Mouse (Mus musculus) CD4-positive, CD25-positive, alpha-beta regulatory T cell, adult 9 weeks (primary cell): ENCODE measurements around the gene Tpx2. TPM values are rescaled to one million over a fixed set of nuclear protein-coding genes. Genes with fewer than 3 reads are reported as not detected.

Experiments used
- polyA plus RNA-seq: library from polyadenylated mRNA; unstranded; fragments of 100-300 nt; shearing (Covaris generic); gene quantifications from one replicate; pipeline ENCODE4 v1.2.1, GENCODE M21; 2017

The Tpx2 gene
- polyA plus RNA-seq = 4.1 TPM

GRCm38 (mm10) chr2:152847815-152848302, at the start of gene Tpx2:
Gene Tpx2 (plus strand): TSS chr2:152847964.

GRCm38 (mm10) chr2:152831019-152831878, 16.5 kb upstream of the Tpx2 start, which contains the start of gene Bcl2l1:
Gene Bcl2l1 (minus strand): TSS chr2:152831728.

GRCm38 (mm10) chr2:152911031-152911430, 63.3 kb downstream of the Tpx2 start, which contains the start of gene Mylk2:
Gene Mylk2 (plus strand): TSS chr2:152911352.

GRCm38 (mm10) chr2:152933048-152933447, 85.3 kb downstream of the Tpx2 start, which contains the start of gene Foxs1:
Gene Foxs1 (minus strand): TSS chr2:152933208.

Other genes with a start within 250 kb of the Tpx2 start
- not detected for gene Defb45, start 248.6 kb upstream of the Tpx2 start, polyA plus RNA-seq
- gene Defb36, start 243.6 kb upstream of the Tpx2 start, polyA plus RNA-seq = not detected
- not detected for gene Defb25, start 224.9 kb upstream of the Tpx2 start, polyA plus RNA-seq
- not detected for gene Rem1, start 221.0 kb upstream of the Tpx2 start, polyA plus RNA-seq
- 39.0 TPM for gene H13, start 178.5 kb upstream of the Tpx2 start, polyA plus RNA-seq
- gene Mcts2, start 160.9 kb upstream of the Tpx2 start, polyA plus RNA-seq = 2.4 TPM
- not detected for gene Id1, start 111.7 kb upstream of the Tpx2 start, polyA plus RNA-seq
- gene Cox4i2, start 93.8 kb upstream of the Tpx2 start, polyA plus RNA-seq = not detected
- gene Bcl2l1, start 16.2 kb upstream of the Tpx2 start, polyA plus RNA-seq = 69.7 TPM
- gene Mylk2, start 63.4 kb downstream of the Tpx2 start, polyA plus RNA-seq = not detected
- not detected for gene Foxs1, start 85.2 kb downstream of the Tpx2 start, polyA plus RNA-seq
- not detected for gene Dusp15, start 103.7 kb downstream of the Tpx2 start, polyA plus RNA-seq
- gene Ttll9, start 114.5 kb downstream of the Tpx2 start, polyA plus RNA-seq = 1.3 TPM
- gene Pdrg1, start 167.5 kb downstream of the Tpx2 start, polyA plus RNA-seq = 200 TPM
- gene Xkr7, start 183.9 kb downstream of the Tpx2 start, polyA plus RNA-seq = not detected
- not detected for gene Ccm2l, start 218.0 kb downstream of the Tpx2 start, polyA plus RNA-seq